In genomic region chr9:52092311-52092710, GRCm38 (mm10) we compare ENCODE assay signal across 15 mouse cellular contexts. TPM values are rescaled to one million over a fixed set of nuclear protein-coding genes. Genes with fewer than 3 reads are reported as not detected.
DNase-seq lines count a peak whose midpoint lies in the region; ATAC-seq lines count a peak whose summit lies in the region.
"Had no signal": no experiment of that assay in that cellular context is flagged by ENCODE, and none has a peak within 500 bp of the region (broad histone marks: within the 10 kb centered on the region; RNA-seq: fewer than 3 reads in every experiment).

No protein-coding gene starts in this region.

- H3K27me3 ChIP-seq in heart, embryonic 13.5 days (replicated peaks) = no peaks in the 10 kb centered on the region
- H3K27me3 ChIP-seq in heart, embryonic 11.5 days (ENCODE audit: control insufficient read depth, insufficient read depth, low read length) = no peaks in the 10 kb centered on the region
- no peaks in the 10 kb centered on the region for H3K27me3 ChIP-seq in liver, embryonic 11.5 days (replicated peaks; ENCODE audit: control insufficient read depth, insufficient read depth, low read length)
- H3K27me3 ChIP-seq: embryonic facial prominence, embryonic 12.5 days; forebrain, embryonic 15.5 days; hindbrain, embryonic 15.5 days had no signal

- no peak overlapping the region for H3K4me3 ChIP-seq in heart, embryonic 13.5 days
- no peak overlapping the region for H3K4me3 ChIP-seq in heart, embryonic 11.5 days (ENCODE audit: low read depth, low read length)
- H3K4me3 ChIP-seq in liver, embryonic 11.5 days (ENCODE audit: low read depth, low read length) = no peak overlapping the region
- H3K4me3 ChIP-seq in brown adipose tissue, adult 24 weeks (ENCODE audit: insufficient read depth, low read depth, low read length) = no peak overlapping the region
- H3K4me3 ChIP-seq: embryonic facial prominence, embryonic 12.5 days; forebrain, embryonic 15.5 days; heart, embryonic 10.5 days; hindbrain, embryonic 15.5 days had no signal

- no peak for ATAC-seq in heart, embryonic 13.5 days (ENCODE audit: extremely low read depth, insufficient number of reproducible peaks, low FRiP score, low TSS enrichment)
- no peak for ATAC-seq in heart, embryonic 11.5 days (replicated peaks; ENCODE audit: insufficient number of reproducible peaks, low FRiP score, low TSS enrichment)
- no peak for ATAC-seq in liver, embryonic 11.5 days (replicated peaks; ENCODE audit: low FRiP score)
- ATAC-seq in activated CD4-positive, CD25-positive, alpha-beta regulatory T cell, adult 4 months = no peak
- ATAC-seq: forebrain, embryonic 15.5 days had no signal

- WGBS in heart, embryonic 13.5 days = 66% methylated on average over 5 of the region's 5 CpGs
- WGBS in heart, embryonic 11.5 days (ENCODE audit: insufficient replicate concordance) = 75% methylated on average over 5 of the region's 5 CpGs
- WGBS in liver, embryonic 11.5 days = 76% methylated on average over 5 of the region's 5 CpGs

- H3K4me2 ChIP-seq in heart, embryonic 13.5 days = no peak overlapping the region
- no peak overlapping the region for H3K4me2 ChIP-seq in heart, embryonic 11.5 days
- H3K4me2 ChIP-seq in liver, embryonic 11.5 days = no peak overlapping the region
- H3K4me2 ChIP-seq: embryonic facial prominence, embryonic 12.5 days; forebrain, embryonic 15.5 days; hindbrain, embryonic 15.5 days had no signal

- DNase-seq in liver, embryonic 11.5 days (ENCODE audit: low spot score) = no peak
- DNase-seq in liver = no peak
- DNase-seq in cerebellum, adult 11-12 months = no peak
- DNase-seq: cerebellum, adult 8-10 months; cerebellum, postnatal 14 days; gastrocnemius, postnatal 36 days; heart, postnatal 36 days had no signal

- no peaks in the 10 kb centered on the region for H3K9me3 ChIP-seq in heart, embryonic 13.5 days
- no peaks in the 10 kb centered on the region for H3K9me3 ChIP-seq in heart, embryonic 11.5 days (replicated peaks; ENCODE audit: control insufficient read depth, low read length)
- no peaks in the 10 kb centered on the region for H3K9me3 ChIP-seq in liver, embryonic 11.5 days (ENCODE audit: control insufficient read depth, low read length)
- H3K9me3 ChIP-seq: embryonic facial prominence, embryonic 12.5 days; forebrain, embryonic 15.5 days; heart, embryonic 10.5 days; hindbrain, embryonic 15.5 days had no signal

- peaks cover 30% of the 10 kb centered on the region for H3K36me3 ChIP-seq in heart, embryonic 13.5 days
- peaks cover 4% of the 10 kb centered on the region for H3K36me3 ChIP-seq in heart, embryonic 11.5 days (ENCODE audit: control insufficient read depth, insufficient read depth, low read length)
- H3K36me3 ChIP-seq in liver, embryonic 11.5 days (ENCODE audit: control insufficient read depth, insufficient read depth, low read length) = peaks cover 15% of the 10 kb centered on the region

- peaks cover 33% of the 10 kb centered on the region for H3K4me1 ChIP-seq in heart, embryonic 13.5 days
- peaks cover 26% of the 10 kb centered on the region for H3K4me1 ChIP-seq in heart, embryonic 11.5 days (ENCODE audit: control insufficient read depth, insufficient read depth, low read length)
- peaks cover 20% of the 10 kb centered on the region for H3K4me1 ChIP-seq in liver, embryonic 11.5 days (replicated peaks; ENCODE audit: control insufficient read depth, insufficient read depth, low read length)
- H3K4me1 ChIP-seq in brown adipose tissue, adult 24 weeks (ENCODE audit: control insufficient read depth, insufficient read depth, insufficient read length, low read length) = peaks cover 15% of the 10 kb centered on the region
- H3K4me1 ChIP-seq: embryonic facial prominence, embryonic 12.5 days; forebrain, embryonic 15.5 days; hindbrain, embryonic 15.5 days had no signal

- H3K27ac ChIP-seq in heart, embryonic 13.5 days (replicated peaks) = peak overlapping the region; percentile 53
- no peak overlapping the region for H3K27ac ChIP-seq in heart, embryonic 11.5 days (ENCODE audit: low read depth, low read length)
- 0 out of 2 replicates have a peak overlapping the region, but pooled peaks have one; percentile 16 for H3K27ac ChIP-seq in liver, embryonic 11.5 days (ENCODE audit: low read depth, low read length)
- H3K27ac ChIP-seq in brown adipose tissue, adult 24 weeks (replicated peaks; ENCODE audit: low read depth, low read length) = peak overlapping the region; percentile 79
- H3K27ac ChIP-seq: embryonic facial prominence, embryonic 12.5 days; forebrain, embryonic 15.5 days; hindbrain, embryonic 15.5 days had no signal

- no peak overlapping the region for H3K9ac ChIP-seq in heart, embryonic 13.5 days
- H3K9ac ChIP-seq in heart, embryonic 11.5 days (ENCODE audit: low read depth, low read length) = no peak overlapping the region
- no peak overlapping the region for H3K9ac ChIP-seq in liver, embryonic 11.5 days (ENCODE audit: low read depth, low read length)
- H3K9ac ChIP-seq: embryonic facial prominence, embryonic 12.5 days; forebrain, embryonic 15.5 days; hindbrain, embryonic 15.5 days had no signal

RNA-seq across cellular contexts. Expression of gene Rdx, which starts 45.3 kb away (rescaled TPM):
- 112 and 117 TPM in 2 replicates for polyA plus RNA-seq in heart, embryonic 13.5 days (2015; fragmentation: Nextera tagmentation; extraction: Ambion mirVana)
- 203 and 213 TPM in 2 replicates for polyA plus RNA-seq in heart, embryonic 11.5 days (2014; fragmentation: Nextera tagmentation; extraction: Ambion mirVana)
- 146 and 148 TPM in 2 replicates for polyA plus RNA-seq in liver, embryonic 11.5 days (2014; fragmentation: Nextera tagmentation; extraction: Ambion mirVana)
- 57.0 and 62.5 TPM in 2 replicates for polyA plus RNA-seq in brown adipose tissue, adult 24 weeks (2012; ENCODE audit: insufficient read depth, insufficient read length, missing spikeins)
- polyA plus RNA-seq in activated CD4-positive, CD25-positive, alpha-beta regulatory T cell, adult 4 months (2017; shearing (Covaris generic)) = 10 to 100 TPM; 48.1 to 59.2 TPM
